Mouse (Mus musculus): ENCODE results near the gene Rd3.

- TF ChIP-seq CTCF (IDR thresholded peaks at IDR 0.05; ENCODE audit: low read depth) (no peak), EP300 (IDR thresholded peaks at IDR 0.05; ENCODE audit: low read depth) (no peak)
These were observed 7.2 kb upstream of the Rd3 start for GRCm38 (mm10) chr1:191969939-191970338.

Measured in liver, embryonic 14.5 days (tissue).